Mouse (Mus musculus) spleen, adult 10 weeks (tissue): ENCODE measurements around the gene Fen1. TPM values are rescaled to one million over a fixed set of nuclear protein-coding genes. Genes with fewer than 3 reads are reported as not detected.

ENCODE experiments used
- polyA plus RNA-seq: library from polyadenylated mRNA; stranded (reverse); fragments of 350-450 nt; fragmentation: Illumina TruSeq; extraction: RNeasy Lipid Tissue Mini Kit (QIAGEN cat#74804); gene quantifications from one replicate; pipeline ENCODE4 v1.2.3, GENCODE M21; 2015; ENCODE audit warnings: low replicate concordance; ENCODE audit not compliant: insufficient read depth

The Fen1 gene
- polyA plus RNA-seq = 20.8 TPM

GRCm38 (mm10) chr19:10203848-10204615, at the start of gene Fen1, which contains the start of gene Tmem258:
Gene Fen1, minus strand, starts transcription at chr19:10204169.
Gene Tmem258, plus strand, starts transcription at chr19:10204014.

GRCm38 (mm10) chr19:10240654-10241305, 36.8 kb upstream of the Fen1 start, which contains the start of gene Myrf:
Gene Myrf, minus strand, starts transcription at chr19:10240748.

DNA sequence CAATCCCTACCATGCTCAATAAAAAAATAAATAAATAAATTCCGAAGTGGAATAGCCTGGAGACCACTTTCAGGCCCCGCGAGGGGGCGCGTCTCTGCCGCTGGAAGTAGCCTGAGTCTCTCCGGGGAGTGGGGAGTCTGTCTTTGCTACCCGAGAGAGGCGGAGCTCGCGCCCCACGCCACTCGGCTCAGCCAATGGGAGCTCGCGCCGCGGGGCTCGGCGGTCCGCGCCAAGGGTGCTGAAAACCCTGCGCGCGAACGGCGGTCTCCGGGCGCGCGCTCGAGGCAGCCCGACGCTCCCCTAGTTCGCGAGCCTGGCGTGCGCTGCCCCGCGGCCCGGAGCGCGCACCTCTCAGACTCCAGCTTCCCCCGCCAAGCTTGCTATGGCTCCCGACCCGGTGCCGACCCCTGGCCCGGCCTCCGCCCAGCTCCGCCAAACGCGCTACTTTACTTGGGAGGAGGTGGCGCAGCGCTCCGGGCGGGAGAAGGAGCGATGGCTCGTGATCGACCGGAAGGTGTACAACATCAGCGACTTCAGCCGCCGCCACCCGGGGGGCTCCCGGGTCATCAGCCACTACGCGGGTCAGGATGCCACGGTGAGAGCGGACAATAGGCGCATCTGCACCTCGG, 21.2 kb downstream of the Fen1 start, which contains the start of gene Fads1:
Gene Fads1, plus strand, starts transcription at position 219 of the 629 bp plus-strand sequence.

Other genes with a start within 250 kb of the Fen1 start
- gene Fth1, start 223.6 kb downstream of the Fen1 start, polyA plus RNA-seq = 3,084 TPM
- gene Best1, start 202.5 kb downstream of the Fen1 start, polyA plus RNA-seq = 0.22 TPM
- 16.4 TPM for gene Rab3il1, start 202.5 kb downstream of the Fen1 start, polyA plus RNA-seq
- gene Fads3, start 162.6 kb downstream of the Fen1 start, polyA plus RNA-seq = 6.7 TPM
- gene Fads2, start 102.4 kb downstream of the Fen1 start, polyA plus RNA-seq = 7.3 TPM
- gene Fads1, start 21.3 kb downstream of the Fen1 start, polyA plus RNA-seq = 22.3 TPM
- 128 TPM for gene Tmem258, start 155 bp downstream of the Fen1 start, polyA plus RNA-seq
- 0.57 TPM for gene Myrf, start 36.6 kb upstream of the Fen1 start, polyA plus RNA-seq
- gene Dagla, start 100.7 kb upstream of the Fen1 start, polyA plus RNA-seq = 0.41 TPM
- gene Syt7, start 184.9 kb upstream of the Fen1 start, polyA plus RNA-seq = 0.21 TPM